Mouse (Mus musculus) cortical plate, adult 2 months (tissue): ENCODE data around the gene Ppil4.

Experiments used
- CTCF ChIP-seq: fragments of 200-500 bp; IDR thresholded peaks from 2 replicates; pipeline ENCODE4 v1.5.1; 2011; ENCODE audit warnings: mild to moderate bottlenecking, control low read depth, low read length; ENCODE audit not compliant: insufficient read depth; ENCODE audit errors: extremely low read depth
- POLR2A ChIP-seq: fragments of 200-500 bp; IDR thresholded peaks from 2 replicates; pipeline ENCODE4 v1.6.1; 2011; ENCODE audit warnings: mild to moderate bottlenecking, low read length, control low read depth; ENCODE audit not compliant: insufficient read depth; ENCODE audit errors: extremely low read depth

GRCm38 (mm10) chr10:7792254-7792750, 389 bp upstream of the Ppil4 start:
- TF ChIP-seq POLR2A (no peak), CTCF (no peak)
